In the genomic region with DNA sequence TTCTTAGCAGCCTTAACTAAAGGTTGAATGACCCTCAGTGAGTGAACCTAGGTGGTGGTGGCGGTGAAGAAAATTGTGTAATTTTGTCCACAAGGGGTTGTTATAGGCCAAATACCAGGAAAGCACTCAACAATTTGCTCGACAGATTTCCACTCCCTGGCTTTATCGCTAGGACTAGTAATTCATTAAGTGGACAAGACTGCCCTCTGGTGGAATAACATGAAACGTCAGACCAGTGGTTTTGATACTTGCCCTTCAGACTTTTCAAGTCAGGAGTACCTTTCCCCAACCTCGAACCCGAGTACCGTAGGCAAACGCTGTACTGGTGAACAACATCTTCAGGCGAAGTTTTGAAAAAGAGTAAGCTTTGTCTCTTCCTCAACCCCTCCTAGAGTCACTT, we compare ENCODE assay signal across 1 mouse cellular context.
TF ChIP-seq lines count a peak whose summit lies in the region.

No protein-coding gene starts in this region.

TF ChIP-seq in MEL, 35 proteins besides CTCF, POLR2A, EP300 and RAD21 (continued from another document):
- TF ChIP-seq NRF1 (IDR thresholded peaks at IDR 0.05; ENCODE audit: insufficient read depth, low read depth, low read length, poor library complexity, severe bottlenecking) (no peak), ZNF384 (IDR thresholded peaks at IDR 0.05; ENCODE audit: low read depth, low read length) (peak; percentile 52; the same call in 1 of the 2 replicates), GATA1 (IDR thresholded peaks at IDR 0.05; ENCODE audit: low read depth, low read length) (peak; percentile 59), HCFC1 (IDR thresholded peaks at IDR 0.05; ENCODE audit: low read depth, low read length) (no peak), MEF2A (IDR thresholded peaks at IDR 0.05; ENCODE audit: extremely low read depth, insufficient replicate concordance, low read depth, low read length, poor library complexity, severe bottlenecking) (no peak), NELFE (IDR thresholded peaks at IDR 0.05; ENCODE audit: low read depth, low read length) (no peak), POLR2AphosphoS2 (IDR thresholded peaks at IDR 0.05; ENCODE audit: low read length) (no peak), JUND (IDR thresholded peaks at IDR 0.05; ENCODE audit: low read depth, low read length) (0 out of 2 replicates have a peak, but pooled peaks have one; percentile 35), ELF1 (IDR thresholded peaks at IDR 0.05; ENCODE audit: low read depth, low read length) (0 out of 2 replicates have a peak, but pooled peaks have one; percentile 26)
